Mouse (Mus musculus) right cerebral cortex, postnatal 10 days (tissue): Measurements from ENCODE around the gene Kcnab2.

Experiments used
- DNase-seq, 2 experiments: peaks; one replicate each; pipeline ENCODE4 v3.0.0; 2021; ENCODE audit warnings: low spot score in 2 of 2

Kcnab2 gene

DNA sequence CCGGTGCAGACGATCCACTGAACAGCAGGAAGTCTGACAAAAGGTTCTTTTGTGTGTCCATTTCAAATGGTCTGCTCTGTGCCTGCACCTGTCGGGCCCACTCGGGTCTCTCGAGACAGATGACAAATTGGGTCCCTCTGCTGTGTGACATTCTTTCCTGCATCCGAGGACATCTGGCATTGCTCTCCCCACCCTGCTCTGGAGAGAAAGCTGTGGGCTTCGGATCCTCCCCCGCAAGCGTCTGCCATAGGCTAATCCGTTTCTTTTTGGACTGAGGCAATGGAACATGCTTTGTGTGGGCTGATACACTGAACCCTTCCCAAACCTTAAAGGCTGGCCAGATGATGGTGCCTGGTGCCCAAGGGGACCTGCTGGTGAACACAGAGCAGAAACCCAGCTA lies 24.6 kb downstream of the Kcnab2 start:
- DNase-seq = peak; percentile 85 to 93

GRCm38 (mm10) chr4:152451371-152451770 lies 26.3 kb downstream of the Kcnab2 start:
- DNase-seq = no peak

GRCm38 (mm10) chr4:152448666-152449018 lies 29.0 kb downstream of the Kcnab2 start:
- DNase-seq = no peak

DNA sequence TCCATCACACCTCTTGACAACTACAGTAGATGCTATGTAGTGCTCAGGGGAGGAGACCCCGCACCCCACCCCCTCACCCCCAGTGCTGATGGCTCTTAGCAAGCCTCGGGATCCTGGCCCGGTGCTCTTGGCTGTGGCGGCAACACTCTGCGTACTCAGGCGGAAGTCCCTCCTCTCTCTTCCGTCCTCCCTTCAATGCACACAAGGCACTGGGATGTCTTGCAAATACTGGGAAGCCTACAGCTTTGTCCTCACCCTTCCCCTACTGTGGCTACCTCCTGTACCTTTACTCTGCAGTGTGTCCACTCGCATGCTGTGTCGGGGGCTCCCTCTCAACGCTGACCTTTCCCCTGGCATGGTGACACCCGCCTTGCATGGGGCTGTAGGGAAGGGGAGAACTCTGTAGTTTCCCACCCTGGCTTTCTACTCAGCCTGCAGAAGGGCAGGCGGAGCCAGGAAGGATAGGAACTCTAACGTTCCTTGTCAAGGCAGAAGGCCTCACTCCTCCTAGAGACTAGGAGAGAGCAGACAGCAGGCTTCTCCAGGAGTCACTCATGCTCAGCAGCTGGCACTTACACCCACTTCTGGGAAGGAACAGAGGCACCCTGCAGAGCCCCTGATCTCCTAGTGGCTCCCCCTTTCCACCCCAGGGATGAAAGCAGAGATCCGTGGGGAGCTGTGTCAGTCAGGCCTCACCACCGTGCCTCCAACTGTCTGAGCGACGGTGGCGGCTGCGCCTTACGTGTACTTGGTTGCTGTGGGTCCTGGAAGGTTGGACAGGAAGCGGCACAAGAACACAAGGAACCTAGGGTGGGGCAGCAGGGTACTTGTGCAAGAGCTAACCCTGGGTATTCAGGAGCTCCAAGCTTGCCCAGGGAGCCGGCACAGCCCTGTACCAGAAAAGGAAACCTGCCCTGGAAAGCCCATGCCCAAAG lies 29.7 kb downstream of the Kcnab2 start:
- no peak for DNase-seq

GRCm38 (mm10) chr4:152446178-152446577 lies 31.5 kb downstream of the Kcnab2 start:
- no peak for DNase-seq

DNA sequence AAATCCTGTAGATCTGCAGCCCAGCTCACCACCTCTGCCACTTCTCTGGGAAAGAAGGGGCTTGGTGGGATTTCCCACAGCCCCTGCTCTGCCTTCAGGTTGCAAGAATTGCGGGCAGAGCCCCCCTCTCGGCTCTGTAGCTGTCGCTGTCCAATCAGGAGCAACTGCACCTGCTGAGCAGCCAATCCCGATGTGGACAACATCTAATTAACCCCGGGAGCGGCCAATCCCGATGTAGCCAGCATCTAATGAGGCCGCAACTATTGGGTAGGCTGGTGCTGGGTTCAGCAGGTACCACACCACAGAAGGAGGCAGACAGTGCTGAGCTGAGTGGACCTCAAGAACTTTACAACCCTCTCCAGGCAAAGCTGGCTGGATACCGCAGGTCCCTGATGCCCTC lies 36.1 kb downstream of the Kcnab2 start:
- no peak for DNase-seq

DNA sequence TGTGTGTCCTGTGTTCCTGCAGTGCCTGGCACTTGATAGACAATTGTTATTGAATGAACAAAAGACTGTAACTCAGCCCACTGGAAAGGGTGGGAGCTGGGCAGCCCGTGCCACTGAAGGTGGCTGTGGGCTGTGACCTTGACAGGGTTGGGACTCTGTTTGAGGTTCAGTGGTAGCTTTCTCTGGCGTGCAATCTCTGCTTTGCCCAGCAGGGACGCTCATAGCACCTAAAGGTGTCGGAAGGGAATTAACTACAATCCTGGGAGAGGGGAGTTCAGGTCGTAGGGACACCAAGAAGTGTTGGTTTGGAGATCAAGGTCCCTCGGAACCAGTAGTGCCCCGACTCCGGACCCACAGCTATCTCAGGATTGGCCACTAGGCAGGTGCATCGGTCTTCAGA lies 36.8 kb downstream of the Kcnab2 start:
- no peak for DNase-seq

DNA sequence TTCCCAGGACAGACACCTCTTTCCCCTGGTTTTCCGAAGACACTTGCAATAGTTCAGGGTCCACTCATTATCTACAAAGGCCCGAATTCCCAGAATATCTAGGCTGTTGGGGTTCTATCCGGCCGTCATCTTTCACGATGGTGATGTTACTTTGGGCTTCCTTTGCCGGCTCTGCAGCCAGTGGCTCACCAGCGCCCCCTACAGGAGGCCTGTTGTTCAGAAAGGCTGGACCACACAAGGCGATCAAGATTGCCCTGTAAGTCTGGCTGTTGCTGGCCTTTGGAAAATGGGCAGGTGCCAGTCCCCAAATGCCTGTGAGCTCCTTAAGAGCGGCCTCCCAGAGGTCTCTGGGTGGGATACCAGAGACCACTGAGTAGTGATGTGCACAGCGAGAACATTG lies 42.4 kb downstream of the Kcnab2 start:
- DNase-seq = peak; percentile 80 to 87

GRCm38 (mm10) chr4:152434836-152435235 lies 42.8 kb downstream of the Kcnab2 start:
- peak; percentile 94 to 97 for DNase-seq

- DNase-seq = no peak
Observed at GRCm38 (mm10) chr4:152432308-152432707, 45.4 kb downstream of the Kcnab2 start.

DNA sequence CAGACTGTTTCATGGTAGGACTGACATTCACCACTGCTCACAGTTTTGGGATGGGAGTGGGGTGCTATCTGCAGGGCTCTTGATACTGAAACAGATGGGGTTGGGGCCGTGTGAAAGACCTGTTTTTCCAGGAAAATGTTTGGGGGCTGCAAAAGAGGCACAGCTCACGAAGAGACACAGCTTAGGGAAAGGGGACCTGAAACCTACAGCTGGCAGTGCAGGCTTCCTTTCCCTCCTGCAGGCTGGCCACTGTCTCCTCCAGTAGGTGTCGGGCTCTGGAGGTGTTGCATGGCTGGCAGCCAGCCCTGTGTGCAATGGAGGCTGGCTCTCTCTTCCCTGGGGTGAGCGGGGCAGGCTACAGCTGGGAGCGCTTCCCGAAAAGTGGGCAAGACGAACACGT lies 49.4 kb downstream of the Kcnab2 start:
- no peak for DNase-seq

DNA sequence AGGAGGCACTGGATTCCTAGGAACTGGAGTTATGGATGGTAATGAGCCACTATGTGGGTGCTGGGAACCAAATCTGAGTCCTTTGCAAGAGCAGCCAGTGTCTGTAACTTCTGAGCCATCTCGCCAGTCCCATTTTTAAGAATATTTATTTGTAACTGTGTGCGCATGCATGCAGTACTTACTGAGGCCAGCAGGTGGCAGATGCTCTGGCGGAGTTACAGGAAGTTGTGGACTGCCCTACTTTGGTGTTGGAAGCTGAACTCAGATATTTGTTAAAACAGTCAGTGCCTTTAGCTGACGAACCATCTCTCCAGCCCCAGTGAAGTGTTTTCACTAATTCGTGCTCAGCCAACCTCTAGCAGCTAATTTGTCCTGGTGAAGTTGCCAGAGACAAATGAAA lies 52.7 kb downstream of the Kcnab2 start:
- no peak for DNase-seq

GRCm38 (mm10) chr4:152424341-152424740 lies 53.3 kb downstream of the Kcnab2 start:
- DNase-seq = no peak

DNA sequence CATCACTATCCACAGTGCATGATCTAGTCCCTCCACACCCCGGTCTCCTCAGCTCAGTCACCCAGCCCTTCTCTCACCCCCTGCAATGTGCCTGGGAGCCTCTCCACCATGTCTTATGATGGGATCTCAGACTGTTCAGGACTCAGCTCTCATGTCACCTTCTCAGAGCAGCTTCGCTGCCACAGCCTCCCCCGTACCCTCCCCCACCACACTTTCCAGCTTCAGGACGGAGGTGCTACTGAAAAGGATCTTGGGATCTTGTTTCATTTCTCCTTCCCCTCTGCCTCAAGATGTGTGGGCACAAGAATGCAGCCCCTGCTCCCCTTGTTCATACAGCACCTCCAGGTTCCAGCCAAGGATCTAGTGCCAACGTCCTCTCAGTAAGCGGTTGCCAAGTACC lies 54.1 kb downstream of the Kcnab2 start:
- no peak for DNase-seq

- no peak for DNase-seq
Observed at GRCm38 (mm10) chr4:152418229-152419060, 59.2 kb downstream of the Kcnab2 start.

- DNase-seq = no peak
Observed at GRCm38 (mm10) chr4:152412524-152413080, 65.1 kb downstream of the Kcnab2 start.

DNA sequence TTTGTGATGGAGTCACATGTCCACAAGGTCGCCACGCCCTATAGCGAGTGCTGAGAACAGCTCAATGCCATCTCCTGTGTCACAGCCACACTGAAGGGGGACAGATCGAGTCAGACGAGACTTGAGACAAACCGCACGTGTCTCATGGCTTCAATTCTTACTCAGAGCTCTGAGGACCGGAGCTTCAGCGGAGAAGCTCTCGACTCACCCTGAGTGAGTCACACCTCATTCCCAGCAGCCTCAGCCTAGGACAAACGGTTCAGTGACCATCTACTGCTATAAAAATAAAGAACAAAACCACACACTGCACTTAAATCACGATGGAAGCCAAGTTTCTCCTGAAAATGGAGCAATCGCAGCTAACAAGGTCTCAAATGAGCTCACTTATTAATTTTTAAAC lies 66.7 kb downstream of the Kcnab2 start:
- DNase-seq = no peak

DNA sequence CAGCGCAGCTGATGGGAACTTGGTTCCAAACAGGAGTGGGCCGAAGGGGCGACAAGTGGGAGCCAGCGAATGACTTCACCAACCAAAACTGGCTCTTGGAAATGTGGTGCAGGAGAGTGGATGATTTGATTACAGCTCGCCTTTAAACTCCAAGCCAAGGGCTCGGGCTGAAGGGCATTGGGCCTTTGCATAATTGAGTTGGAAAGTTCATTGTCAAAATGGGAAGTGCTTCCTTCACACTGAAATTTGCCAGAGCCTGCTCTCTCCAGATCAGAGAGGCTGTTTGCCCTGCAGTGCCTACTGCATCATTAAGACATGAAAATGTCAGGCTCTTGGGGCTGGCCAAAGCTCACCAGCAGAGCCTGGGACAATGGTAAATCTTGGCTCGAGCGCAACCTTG lies 71.1 kb downstream of the Kcnab2 start:
- no peak for DNase-seq

DNA sequence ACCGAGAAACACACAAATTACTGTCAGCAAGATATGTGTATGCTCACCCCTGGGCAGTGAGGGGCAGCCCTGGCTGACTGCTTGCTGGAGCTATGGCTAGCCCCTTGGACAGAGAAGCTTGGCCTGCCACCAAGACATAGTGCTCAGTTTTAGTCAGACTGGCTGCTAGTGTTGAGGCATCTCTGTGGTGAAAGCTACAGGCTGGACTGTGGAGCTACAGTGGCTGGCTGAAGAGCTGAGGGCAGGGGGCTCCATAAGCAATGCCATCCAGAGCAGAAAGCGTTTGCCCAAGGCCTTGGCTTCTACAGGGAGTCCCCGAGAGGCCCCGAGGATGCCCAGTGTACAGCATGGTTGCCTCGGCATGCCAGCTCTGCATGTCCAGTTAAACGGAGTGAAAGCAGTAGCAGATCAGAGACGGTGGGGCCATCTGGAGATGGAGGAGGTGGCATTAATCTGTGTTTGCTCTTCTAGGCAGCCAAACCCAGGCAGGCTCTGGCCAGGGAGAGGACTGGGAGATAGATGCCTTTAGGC lies 71.9 kb downstream of the Kcnab2 start:
- no peak for DNase-seq

GRCm38 (mm10) chr4:152405143-152405542 lies 72.5 kb downstream of the Kcnab2 start:
- DNase-seq = peak in 1 of 2 experiments; percentile 72

DNA sequence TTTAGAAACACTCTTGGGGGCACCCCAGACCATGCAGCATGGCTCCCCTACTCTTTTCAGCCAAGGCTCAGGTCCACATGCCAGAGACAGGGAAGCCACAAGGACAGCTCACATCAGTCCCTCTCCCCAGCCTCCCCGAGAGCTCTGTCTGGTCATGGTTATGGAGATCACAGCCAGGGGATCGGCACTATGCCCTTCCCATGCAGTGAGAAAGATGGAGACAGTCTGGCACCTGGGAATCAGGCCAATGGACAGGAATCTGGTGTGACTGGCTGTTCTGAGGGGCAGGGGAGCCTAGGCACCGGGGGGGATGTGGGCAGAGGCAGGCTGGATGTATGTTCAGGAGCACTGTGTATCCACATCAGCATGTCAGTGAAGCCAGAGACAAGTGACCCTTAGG lies 78.7 kb downstream of the Kcnab2 start:
- DNase-seq = no peak

DNA sequence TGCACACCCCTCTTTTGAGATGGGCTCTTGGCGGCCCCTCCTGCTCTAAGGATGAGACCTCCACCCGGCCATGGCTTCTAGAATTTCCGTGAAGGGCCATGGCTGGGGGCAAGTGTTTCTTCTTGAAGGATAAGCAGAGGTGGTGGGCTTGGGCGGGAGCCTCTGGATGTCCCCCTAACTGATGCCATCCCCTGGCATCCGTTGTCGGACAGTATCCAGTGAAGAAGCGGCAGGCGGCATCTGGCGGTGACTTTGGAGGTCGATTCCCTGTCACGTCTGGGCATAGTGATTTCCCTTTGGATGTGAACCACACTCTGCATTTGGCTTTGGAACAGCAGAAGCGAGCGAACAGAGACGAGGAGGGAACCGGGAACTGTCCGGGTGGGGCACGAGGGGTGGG lies 85.0 kb downstream of the Kcnab2 start:
- DNase-seq = no peak
